Mouse (Mus musculus) kidney, adult 8-10 months (tissue): ENCODE data around the gene Dido1.
"Not testable (repeated sequence)": the region's sequence is repeated elsewhere in the genome, so short reads cannot be mapped to it uniquely, and the experiment has no call there.

ENCODE experiments used
- DNase-seq, 2 experiments: peaks; one replicate each; pipeline ENCODE4 v3.0.0; 2022

Dido1 gene

GRCm38 (mm10) chr2:180723865-180724264, 14.1 kb upstream of the Dido1 start:
- no peak for DNase-seq

- DNase-seq, result not testable (repeated sequence)
These were observed 12.9 kb upstream of the Dido1 start for GRCm38 (mm10) chr2:180722748-180723147.

GRCm38 (mm10) chr2:180712037-180712689, 2.4 kb upstream of the Dido1 start:
- DNase-seq, result no peak

- DNase-seq, result no peak
These were observed 1.7 kb upstream of the Dido1 start for GRCm38 (mm10) chr2:180711527-180711926.

- no peak for DNase-seq
These were observed 717 bp upstream of the Dido1 start for GRCm38 (mm10) chr2:180710276-180711155.

GRCm38 (mm10) chr2:180709023-180709922, 526 bp downstream of the Dido1 start:
- DNase-seq, result no peak

GRCm38 (mm10) chr2:180705975-180706374, 3.8 kb downstream of the Dido1 start:
- no peak for DNase-seq

GRCm38 (mm10) chr2:180705066-180705465, 4.7 kb downstream of the Dido1 start:
- DNase-seq, result no peak

GRCm38 (mm10) chr2:180704591-180704990, 5.2 kb downstream of the Dido1 start:
- peak; percentile 87 to 90 for DNase-seq

GRCm38 (mm10) chr2:180703645-180704359, 6.0 kb downstream of the Dido1 start:
- no peak for DNase-seq

GRCm38 (mm10) chr2:180703175-180703574, 6.6 kb downstream of the Dido1 start:
- DNase-seq, result no peak

GRCm38 (mm10) chr2:180702701-180703149, 7.1 kb downstream of the Dido1 start:
- no peak for DNase-seq

- peak; percentile 89 to 91 for DNase-seq
These were observed 7.8 kb downstream of the Dido1 start for GRCm38 (mm10) chr2:180701767-180702621.

GRCm38 (mm10) chr2:180701053-180701766, 8.6 kb downstream of the Dido1 start:
- DNase-seq, result no peak

- peak; percentile 60 to 63 for DNase-seq
These were observed 9.3 kb downstream of the Dido1 start for GRCm38 (mm10) chr2:180700457-180700856.

GRCm38 (mm10) chr2:180695176-180695575, 14.6 kb downstream of the Dido1 start:
- DNase-seq, result no peak

- no peak for DNase-seq
These were observed 17.2 kb downstream of the Dido1 start for GRCm38 (mm10) chr2:180692630-180693029.

GRCm38 (mm10) chr2:180689841-180690240, 20.0 kb downstream of the Dido1 start:
- DNase-seq, result no peak

GRCm38 (mm10) chr2:180684031-180684430, 25.8 kb downstream of the Dido1 start:
- DNase-seq, result no peak

- no peak for DNase-seq
These were observed 26.3 kb downstream of the Dido1 start for GRCm38 (mm10) chr2:180683524-180683923.

GRCm38 (mm10) chr2:180681225-180681624, 28.6 kb downstream of the Dido1 start:
- no peak for DNase-seq
